Mouse (Mus musculus): ENCODE measurements around the gene Serp2. TPM values are rescaled to one million over a fixed set of nuclear protein-coding genes. Genes with fewer than 3 reads are reported as not detected.

The Serp2 gene
- polyA plus RNA-seq (2015; fragmentation: Nextera tagmentation; extraction: Ambion mirVana) = 7.5 and 7.7 TPM in 2 replicates

GRCm38 (mm10) chr14:76556852-76557208 is at the start of gene Serp2:
Serp2 (minus strand) TSS chr14:76556889.
- Histone ChIP-seq H3K27me3 (replicated peaks; ENCODE audit: control insufficient read depth, insufficient read depth, low read length) (0 out of 2 replicates have a peak, but pooled peaks cover 4% of the 10 kb centered on the region), H3K9me3 (ENCODE audit: control insufficient read depth) (no peaks in the 10 kb centered on the region), H3K4me1 (replicated peaks; ENCODE audit: control insufficient read depth, insufficient read depth, low read length) (0 out of 2 replicates have a peak, but pooled peaks cover 3% of the 10 kb centered on the region), H3K36me3 (ENCODE audit: control insufficient read depth, insufficient read depth) (no peaks in the 10 kb centered on the region), H3K4me2 (replicated peaks; ENCODE audit: low read depth) (peak within 1 kb of the TSS; percentile 94), H3K4me3 (ENCODE audit: low read depth, low read length) (peak within 1 kb of the TSS; percentile 54), H3K27ac (ENCODE audit: low read depth, low read length) (0 out of 2 replicates have a peak within 1 kb of the TSS, but pooled peaks have one; percentile 41), H3K9ac (ENCODE audit: low read depth, low read length) (peak within 1 kb of the TSS; percentile 55)
- WGBS = 12% methylated on average over 17 of the region's 17 CpGs
- no peak for TF ChIP-seq CTCF (IDR thresholded peaks at IDR 0.05; ENCODE audit: low read depth)
- ATAC-seq = no peak

- Histone ChIP-seq H3K27me3 (replicated peaks; ENCODE audit: control insufficient read depth, insufficient read depth, low read length) (no peaks in the 10 kb centered on the region), H3K4me2 (replicated peaks; ENCODE audit: low read depth) (no peak overlapping the region), H3K9me3 (ENCODE audit: control insufficient read depth) (no peaks in the 10 kb centered on the region), H3K27ac (ENCODE audit: low read depth, low read length) (no peak overlapping the region), H3K9ac (ENCODE audit: low read depth, low read length) (no peak overlapping the region), H3K4me1 (replicated peaks; ENCODE audit: control insufficient read depth, insufficient read depth, low read length) (no peaks in the 10 kb centered on the region; the same call in 1 of the 2 replicates), H3K36me3 (ENCODE audit: control insufficient read depth, insufficient read depth) (no peaks in the 10 kb centered on the region), H3K4me3 (ENCODE audit: low read depth, low read length) (no peak overlapping the region)
- no peak for TF ChIP-seq CTCF (IDR thresholded peaks at IDR 0.05; ENCODE audit: low read depth)
- WGBS = 65% methylated on average over 13 of the region's 13 CpGs
- ATAC-seq = no peak
These were observed 49.3 kb upstream of the Serp2 start for GRCm38 (mm10) chr14:76605931-76606534.

DNA sequence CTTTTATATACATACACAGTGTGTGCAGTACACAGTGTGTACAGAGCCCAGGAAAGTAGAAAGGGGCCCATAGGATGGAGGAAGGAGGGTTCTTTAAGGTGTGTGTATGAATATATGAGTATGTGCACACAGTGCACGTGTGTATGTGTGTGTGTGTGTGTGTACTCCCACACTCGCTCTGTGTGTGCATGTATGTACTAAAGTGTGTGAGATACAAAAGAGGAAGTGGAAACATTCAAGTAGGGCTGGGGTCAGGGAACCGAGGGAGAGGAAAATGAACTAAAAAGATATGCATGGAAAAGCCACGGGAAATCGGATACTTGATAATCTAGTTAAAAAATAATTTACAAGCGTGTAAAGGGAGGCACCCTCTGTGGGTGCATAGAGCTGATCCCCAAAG is 47.3 kb upstream of the Serp2 start:
- no peak for ATAC-seq
- WGBS = 73% methylated on average over 6 of the region's 6 CpGs

DNA sequence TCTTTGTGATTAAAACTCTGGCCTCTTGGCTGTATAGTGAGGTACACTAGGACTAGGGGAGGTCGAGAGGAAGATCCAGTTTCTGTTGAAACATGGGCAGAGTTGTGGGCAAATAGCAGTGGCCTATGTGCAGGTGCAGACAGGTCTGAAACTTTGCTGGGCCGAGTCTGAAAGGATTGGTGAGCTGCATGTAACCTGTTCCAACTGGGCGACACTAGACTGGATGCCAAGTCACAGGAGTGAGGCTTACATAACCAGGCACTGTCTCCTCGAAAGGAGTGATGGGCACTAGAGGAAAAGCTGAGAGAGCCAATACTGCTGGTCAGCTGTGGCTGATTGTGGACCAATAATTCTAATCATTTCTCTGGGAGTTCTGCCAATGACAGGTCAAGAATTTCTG is 45.0 kb upstream of the Serp2 start:
- peaks cover 6% of the 10 kb centered on the region; the same call in 1 of the 2 replicates for H3K4me1 ChIP-seq (replicated peaks; ENCODE audit: control insufficient read depth, insufficient read depth, low read length)
- TF ChIP-seq CTCF (IDR thresholded peaks at IDR 0.05; ENCODE audit: low read depth) = no peak
- no peak overlapping the region for H3K4me2 ChIP-seq (replicated peaks; ENCODE audit: low read depth)
- no peaks in the 10 kb centered on the region for H3K36me3 ChIP-seq (ENCODE audit: control insufficient read depth, insufficient read depth)
- 89% methylated on average over 4 of the region's 4 CpGs for WGBS
- no peak overlapping the region for H3K4me3 ChIP-seq (ENCODE audit: low read depth, low read length)
- no peaks in the 10 kb centered on the region for H3K9me3 ChIP-seq (ENCODE audit: control insufficient read depth)
- no peak overlapping the region for H3K27ac ChIP-seq (ENCODE audit: low read depth, low read length)
- no peak overlapping the region for H3K9ac ChIP-seq (ENCODE audit: low read depth, low read length)
- ATAC-seq = no peak
- H3K27me3 ChIP-seq (replicated peaks; ENCODE audit: control insufficient read depth, insufficient read depth, low read length) = no peaks in the 10 kb centered on the region

More for the DNA sequence above, 47.3 kb upstream of the Serp2 start:
- no peak overlapping the region for H3K9ac ChIP-seq (ENCODE audit: low read depth, low read length)
- no peak overlapping the region for H3K27ac ChIP-seq (ENCODE audit: low read depth, low read length)
- no peaks in the 10 kb centered on the region for H3K36me3 ChIP-seq (ENCODE audit: control insufficient read depth, insufficient read depth)
- H3K27me3 ChIP-seq (replicated peaks; ENCODE audit: control insufficient read depth, insufficient read depth, low read length) = no peaks in the 10 kb centered on the region
- no peak overlapping the region for H3K4me2 ChIP-seq (replicated peaks; ENCODE audit: low read depth)
- peaks cover under 1% of the 10 kb centered on the region; the same call in 1 of the 2 replicates for H3K4me1 ChIP-seq (replicated peaks; ENCODE audit: control insufficient read depth, insufficient read depth, low read length)
- H3K9me3 ChIP-seq (ENCODE audit: control insufficient read depth) = no peaks in the 10 kb centered on the region
- H3K4me3 ChIP-seq (ENCODE audit: low read depth, low read length) = no peak overlapping the region
- no peak for TF ChIP-seq CTCF (IDR thresholded peaks at IDR 0.05; ENCODE audit: low read depth)

DNA sequence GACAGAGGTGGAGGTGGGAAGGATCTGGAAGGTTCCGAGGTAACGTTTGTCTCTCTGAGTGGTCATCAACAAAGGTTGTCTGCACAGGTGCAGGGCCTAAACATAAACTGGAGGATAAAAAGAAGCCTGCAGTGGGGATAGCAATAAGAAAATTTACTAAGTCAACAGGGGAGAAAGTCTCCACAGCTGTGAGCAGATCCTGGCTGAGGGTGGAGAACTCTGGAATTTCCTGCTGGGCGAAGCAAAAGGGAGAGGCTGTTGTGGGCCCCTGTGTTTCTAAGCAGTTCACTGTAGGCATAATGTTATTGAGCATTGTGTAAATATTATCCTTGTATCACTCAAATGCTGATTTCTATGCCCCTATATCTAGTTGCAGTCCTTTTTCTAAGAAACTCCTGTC is 43.7 kb upstream of the Serp2 start:
- no peak for TF ChIP-seq CTCF (IDR thresholded peaks at IDR 0.05; ENCODE audit: low read depth)
- H3K36me3 ChIP-seq (ENCODE audit: control insufficient read depth, insufficient read depth) = no peaks in the 10 kb centered on the region
- no peak overlapping the region for H3K4me3 ChIP-seq (ENCODE audit: low read depth, low read length)
- no peaks in the 10 kb centered on the region for H3K27me3 ChIP-seq (replicated peaks; ENCODE audit: control insufficient read depth, insufficient read depth, low read length)
- peaks cover 6% of the 10 kb centered on the region; the same call in 1 of the 2 replicates for H3K4me1 ChIP-seq (replicated peaks; ENCODE audit: control insufficient read depth, insufficient read depth, low read length)
- 46% methylated on average over 3 of the region's 3 CpGs for WGBS
- no peak overlapping the region for H3K27ac ChIP-seq (ENCODE audit: low read depth, low read length)
- H3K4me2 ChIP-seq (replicated peaks; ENCODE audit: low read depth) = no peak overlapping the region
- no peaks in the 10 kb centered on the region for H3K9me3 ChIP-seq (ENCODE audit: control insufficient read depth)
- no peak for ATAC-seq
- H3K9ac ChIP-seq (ENCODE audit: low read depth, low read length) = no peak overlapping the region

- Histone ChIP-seq H3K27me3 (replicated peaks; ENCODE audit: control insufficient read depth, insufficient read depth, low read length) (no peaks in the 10 kb centered on the region), H3K4me2 (replicated peaks; ENCODE audit: low read depth) (no peak overlapping the region), H3K4me3 (ENCODE audit: low read depth, low read length) (no peak overlapping the region), H3K9ac (ENCODE audit: low read depth, low read length) (no peak overlapping the region), H3K27ac (ENCODE audit: low read depth, low read length) (no peak overlapping the region), H3K9me3 (ENCODE audit: control insufficient read depth) (no peaks in the 10 kb centered on the region), H3K36me3 (ENCODE audit: control insufficient read depth, insufficient read depth) (no peaks in the 10 kb centered on the region), H3K4me1 (replicated peaks; ENCODE audit: control insufficient read depth, insufficient read depth, low read length) (peaks cover 10% of the 10 kb centered on the region; the same call in 1 of the 2 replicates)
- no peak for TF ChIP-seq CTCF (IDR thresholded peaks at IDR 0.05; ENCODE audit: low read depth)
- WGBS = 59% methylated on average over 4 of the region's 4 CpGs
- no peak for ATAC-seq
These were observed 43.0 kb upstream of the Serp2 start for GRCm38 (mm10) chr14:76599706-76600105.

All from intestine, postnatal 0 days (tissue).